Mouse (Mus musculus) ES-E14 (cell line): Measurements from ENCODE around the gene Cntnap2.

Source experiments
- CHD2 ChIP-seq: IDR thresholded peaks from 2 replicates; pipeline ENCODE4 v1.6.1; 2014; ENCODE audit warnings: mild to moderate bottlenecking, low read depth, low read length, inconsistent platforms
- HCFC1 ChIP-seq: IDR thresholded peaks from 2 replicates; pipeline ENCODE4 v1.6.1; 2012; ENCODE audit warnings: low read length, inconsistent platforms, borderline replicate concordance; ENCODE audit not compliant: insufficient read depth
- MAFK ChIP-seq: IDR thresholded peaks from 2 replicates; pipeline ENCODE4 v1.6.1; 2014; ENCODE audit warnings: mild to moderate bottlenecking, low read depth, low read length, inconsistent platforms; ENCODE audit not compliant: insufficient read depth
- ZC3H11A ChIP-seq: IDR thresholded peaks from 2 replicates; pipeline ENCODE4 v1.6.1; 2012; ENCODE audit warnings: low read depth, mild to moderate bottlenecking, inconsistent platforms, low read length, borderline replicate concordance
- ZNF384 ChIP-seq: IDR thresholded peaks from 2 replicates; pipeline ENCODE4 v1.6.1; 2012; ENCODE audit warnings: low read depth, low read length, inconsistent platforms

GRCm38 (mm10) chr6:47256918-47257506 is 2197.9 kb downstream of the Cntnap2 start:
- TF ChIP-seq MAFK (no peak), HCFC1 (no peak), ZNF384 (no peak), CHD2 (no peak), ZC3H11A (no peak)
